Mouse (Mus musculus): ENCODE data around the gene Mapk8ip3.

GRCm38 (mm10) chr17:24885356-24886133, 51.2 kb downstream of the Mapk8ip3 start:
- TF ChIP-seq CTCF (conservative IDR thresholded peaks at IDR 0.05; ENCODE audit: insufficient read depth, insufficient read length, low read depth, low read length) (no peak), POLR2A (IDR thresholded peaks at IDR 0.05; ENCODE audit: low read depth, low read length) (no peak)
